Mouse (Mus musculus) midbrain, postnatal 0 days (tissue): ENCODE results near the gene Klf1. TPM values are rescaled to one million over a fixed set of nuclear protein-coding genes. Genes with fewer than 3 reads are reported as not detected.

Experiments used
- ATAC-seq: fragments of 200-750 bp; cut with Nextera tagmentation; 2 replicates; pipeline ENCODE4 v1.8.0; 2017; ENCODE audit warnings: moderate number of reproducible peaks, mild to moderate bottlenecking, moderate TSS enrichment, moderate library complexity; ENCODE audit not compliant: low FRiP score
- DNase-seq: peaks from one replicate; pipeline ENCODE4 v3.0.0-alpha.2; 2015; ENCODE audit warnings: low spot score
- H3K27ac ChIP-seq: fragments of 300-500 bp; sonication (generic); 2 replicates; pipeline ENCODE4 v1.5.1; 2014; ENCODE audit warnings: low read depth, mild to moderate bottlenecking, low read length, mixed read lengths
- H3K27me3 ChIP-seq: fragments of 300-500 bp; sonication (generic); 2 replicates; pipeline ENCODE4 v1.6.1; 2014; ENCODE audit warnings: low read length, control low read depth, mixed read lengths; ENCODE audit not compliant: insufficient read depth
- H3K36me3 ChIP-seq: fragments of 300-500 bp; sonication (generic); 2 replicates; pipeline ENCODE4 v1.6.1; 2014; ENCODE audit warnings: low read length, control low read depth, mixed read lengths; ENCODE audit not compliant: insufficient read depth
- H3K4me1 ChIP-seq: fragments of 300-500 bp; sonication (generic); 2 replicates; pipeline ENCODE4 v1.6.1; 2014; ENCODE audit warnings: mild to moderate bottlenecking, control low read depth, antibody characterized with exemption, low read length, mixed read lengths; ENCODE audit not compliant: insufficient read depth
- H3K4me2 ChIP-seq: fragments of 300-500 bp; sonication (generic); 2 replicates; pipeline ENCODE4 v1.6.1; 2014; ENCODE audit warnings: low read depth, mild to moderate bottlenecking, low read length, mixed read lengths; ENCODE audit not compliant: poor library complexity, severe bottlenecking
- H3K4me3 ChIP-seq: fragments of 300-500 bp; sonication (generic); 2 replicates; pipeline ENCODE4 v1.5.1; 2014; ENCODE audit warnings: low read depth, mild to moderate bottlenecking, low read length, moderate library complexity
- H3K9ac ChIP-seq: fragments of 300-500 bp; sonication (generic); replicated peaks from 2 replicates; pipeline ENCODE4 v1.6.1; 2014; ENCODE audit warnings: mild to moderate bottlenecking, low read length, moderate library complexity, mixed read lengths; ENCODE audit not compliant: poor library complexity, severe bottlenecking
- H3K9me3 ChIP-seq: fragments of 300-500 bp; sonication (generic); 2 replicates; pipeline ENCODE4 v1.6.1; 2016; ENCODE audit warnings: low read length, control low read depth
- CTCF ChIP-seq: IDR thresholded peaks from 2 replicates; pipeline ENCODE4 v1.5.1; 2016; ENCODE audit warnings: antibody characterized with exemption, mild to moderate bottlenecking
- WGBS: fragments of 180-500 bp; shearing (Covaris S2); extraction: QIAGEN DNeasy Blood & Tissue Kit; methylation state at CpG from one replicate; pipeline ENCODE4 v1.1.7; 2014; 5-methylcytosine and 5-hydroxymethylcytosine counted together
- polyA plus RNA-seq: library from polyadenylated mRNA; unstranded; fragments of >200 nt; fragmentation: Nextera tagmentation; extraction: Ambion mirVana; gene quantifications from 2 replicates; pipeline ENCODE4 v1.2.1, GENCODE M21; 2015
- total RNA-seq: library from RNA; depleted of rRNA; stranded (reverse); fragments of >200 nt; gene quantifications from 2 replicates; pipeline ENCODE4 v1.2.3, GENCODE M21; 2014

The Klf1 gene
- total and polyA plus RNA-seq, 2 experiments from 2014 or later = 0.52 TPM; not detected in 1

DNA sequence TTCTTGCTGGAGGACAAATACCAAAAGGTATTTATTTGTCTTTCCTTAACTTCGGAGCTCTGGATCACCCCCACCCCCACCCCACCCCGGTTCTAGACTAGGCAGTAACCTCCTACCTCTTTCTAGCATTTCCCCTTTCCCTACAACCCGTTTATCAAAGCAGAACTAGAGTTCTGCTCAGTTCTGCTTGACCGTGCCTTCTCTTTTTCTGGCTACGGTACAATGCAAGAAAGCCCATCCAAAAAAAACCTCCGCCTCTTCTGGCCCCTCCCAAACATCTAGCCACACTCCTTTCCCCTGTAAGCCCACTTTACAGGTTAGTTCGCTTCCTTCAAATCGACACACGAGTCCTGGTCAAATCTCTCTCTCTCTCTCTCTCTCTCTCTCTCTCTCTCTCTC lies 11.8 kb downstream of the Klf1 start:
- Histone ChIP-seq H3K9me3 (no peaks in the 10 kb centered on the region), H3K36me3 (peaks cover 62% of the 10 kb centered on the region), H3K9ac (no peak overlapping the region), H3K27ac (no peak overlapping the region), H3K4me1 (no peaks in the 10 kb centered on the region), H3K4me2 (peak overlapping the region; percentile 39), H3K27me3 (no peaks in the 10 kb centered on the region; the same call in 1 of the 2 replicates), H3K4me3 (peak overlapping the region; percentile 10; the same call in 1 of the 2 replicates)
- TF ChIP-seq CTCF = no peak
- ATAC-seq (no peak), DNase-seq (no peak)
- WGBS = 35% methylated on average over 9 of the region's 9 CpGs

DNA sequence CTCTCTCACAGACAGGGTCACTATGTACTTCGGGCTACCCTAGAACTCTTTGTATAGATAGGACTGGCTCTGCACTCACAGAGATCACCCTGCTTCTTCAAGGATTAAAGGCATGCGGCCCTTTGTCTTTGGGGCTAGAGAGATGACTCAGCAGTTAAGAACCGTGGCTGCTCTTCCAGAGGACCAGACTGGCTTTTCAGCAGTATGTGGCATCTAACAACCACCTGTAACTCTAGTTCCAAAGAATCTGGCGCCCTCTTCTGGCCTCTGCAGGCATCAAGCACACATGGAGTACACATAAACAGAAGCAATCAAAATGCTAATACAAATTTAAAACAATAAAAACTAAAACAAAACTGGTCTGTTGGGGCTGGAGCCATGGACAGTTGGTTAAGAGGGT lies 12.2 kb downstream of the Klf1 start:
- WGBS = 35% methylated on average over 4 of the region's 4 CpGs
- ATAC-seq = no peak
- peak; percentile 68 for TF ChIP-seq CTCF
- H3K4me3 ChIP-seq = no peak overlapping the region
- no peak overlapping the region for H3K9ac ChIP-seq
- peaks cover 62% of the 10 kb centered on the region for H3K36me3 ChIP-seq
- no peak overlapping the region for H3K27ac ChIP-seq
- H3K9me3 ChIP-seq = no peaks in the 10 kb centered on the region
- H3K4me1 ChIP-seq = no peaks in the 10 kb centered on the region
- H3K4me2 ChIP-seq = no peak overlapping the region
- no peaks in the 10 kb centered on the region; the same call in 1 of the 2 replicates for H3K27me3 ChIP-seq
- peak; percentile 72 for DNase-seq

GRCm38 (mm10) chr8:84915269-84915668 lies 13.5 kb downstream of the Klf1 start:
- ATAC-seq (no peak), DNase-seq (no peak)
- Histone ChIP-seq H3K27me3 (no peaks in the 10 kb centered on the region; the same call in 1 of the 2 replicates), H3K4me3 (no peak overlapping the region), H3K4me2 (no peak overlapping the region), H3K9ac (no peak overlapping the region), H3K9me3 (no peaks in the 10 kb centered on the region), H3K4me1 (no peaks in the 10 kb centered on the region), H3K27ac (no peak overlapping the region), H3K36me3 (peaks cover 67% of the 10 kb centered on the region)
- TF ChIP-seq CTCF = no peak
- 89% methylated on average over 8 of the region's 8 CpGs for WGBS

- H3K4me2 ChIP-seq = no peak overlapping the region
- WGBS = 25% methylated on average over 20 of the region's 20 CpGs
- H3K9ac ChIP-seq = no peak overlapping the region
- H3K27ac ChIP-seq = no peak overlapping the region
- no peaks in the 10 kb centered on the region for H3K4me1 ChIP-seq
- no peak for ATAC-seq
- H3K27me3 ChIP-seq = no peaks in the 10 kb centered on the region
- no peak for DNase-seq
- no peaks in the 10 kb centered on the region for H3K9me3 ChIP-seq
- H3K36me3 ChIP-seq = peaks cover 68% of the 10 kb centered on the region
- TF ChIP-seq CTCF = no peak
- no peak overlapping the region for H3K4me3 ChIP-seq
These were observed 16.1 kb downstream of the Klf1 start for GRCm38 (mm10) chr8:84917781-84918180.

DNA sequence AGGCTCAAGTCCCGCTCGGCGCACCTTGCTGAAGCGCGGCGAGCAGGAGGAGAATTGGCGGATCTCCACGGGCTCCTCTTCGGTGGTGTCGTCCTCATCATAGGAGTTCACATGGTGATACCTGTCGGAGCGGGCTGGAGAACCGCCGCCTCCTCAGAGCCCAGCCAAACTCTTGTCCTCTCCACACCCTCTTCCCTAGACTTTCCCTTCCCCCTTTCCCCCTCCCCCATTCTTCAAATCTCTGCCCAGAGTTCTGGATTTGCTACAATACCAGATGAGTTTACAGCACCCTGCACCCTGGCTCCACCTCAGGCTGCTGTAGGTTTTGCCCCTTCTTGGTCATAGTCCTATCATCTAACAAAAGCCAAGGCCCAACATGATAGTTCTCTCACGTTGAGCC lies 16.9 kb downstream of the Klf1 start:
- no peak overlapping the region for H3K27ac ChIP-seq
- H3K36me3 ChIP-seq = peaks cover 61% of the 10 kb centered on the region
- H3K4me1 ChIP-seq = no peaks in the 10 kb centered on the region
- H3K4me3 ChIP-seq = no peak overlapping the region
- TF ChIP-seq CTCF = no peak
- no peak overlapping the region for H3K9ac ChIP-seq
- 90% methylated on average over 15 of the region's 15 CpGs for WGBS
- H3K9me3 ChIP-seq = no peaks in the 10 kb centered on the region
- DNase-seq (no peak), ATAC-seq (no peak)
- no peaks in the 10 kb centered on the region for H3K27me3 ChIP-seq
- H3K4me2 ChIP-seq = no peak overlapping the region

DNA sequence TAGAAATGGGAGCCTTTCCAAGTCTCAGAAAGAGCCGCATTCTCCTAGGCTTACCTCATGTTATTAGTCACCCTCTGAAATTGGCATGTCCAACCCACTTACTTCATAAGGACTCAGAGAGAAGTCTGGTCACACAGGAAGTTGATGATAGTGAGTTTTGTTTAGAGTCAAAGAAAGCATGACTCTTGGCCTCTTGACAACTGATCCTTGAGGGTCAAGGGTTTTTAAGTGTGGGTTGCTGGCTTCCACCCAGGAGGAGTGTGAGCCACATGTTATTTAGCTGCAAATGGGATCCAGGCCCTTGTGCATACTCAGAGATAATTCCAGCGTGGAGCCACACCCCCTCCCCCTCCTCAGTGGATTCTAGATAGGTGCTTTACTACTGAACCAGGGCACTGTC lies 19.9 kb downstream of the Klf1 start:
- Histone ChIP-seq H3K4me1 (no peaks in the 10 kb centered on the region), H3K36me3 (peaks cover 63% of the 10 kb centered on the region), H3K27ac (no peak overlapping the region), H3K9ac (no peak overlapping the region), H3K27me3 (no peaks in the 10 kb centered on the region), H3K9me3 (no peaks in the 10 kb centered on the region), H3K4me3 (no peak overlapping the region), H3K4me2 (no peak overlapping the region)
- DNase-seq (no peak), ATAC-seq (no peak)
- WGBS = 91% methylated on average over 2 of the region's 2 CpGs
- no peak for TF ChIP-seq CTCF
